Mouse (Mus musculus) hindbrain, embryonic 12.5 days (tissue): ENCODE measurements at regions not wholly inside any gene's neighbourhood (a gene's known extent, or its start where the extent isn't known, plus 50 kb on each side); places are given as distances from the start of the nearest gene placed in this dataset.

Experiments
- ATAC-seq: fragments of 200-750 bp; cut with Nextera tagmentation; 2 replicates; pipeline ENCODE4 v1.8.0; 2017; ENCODE audit warnings: moderate TSS enrichment; ENCODE audit not compliant: low FRiP score
- H3K27ac ChIP-seq: fragments of 300-500 bp; sonication (generic); 2 replicates; pipeline ENCODE4 v1.5.1; 2016; ENCODE audit warnings: mild to moderate bottlenecking
- H3K27me3 ChIP-seq: fragments of 300-500 bp; sonication (generic); 2 replicates; pipeline ENCODE4 v1.6.1; 2016; ENCODE audit warnings: mild to moderate bottlenecking
- H3K36me3 ChIP-seq: fragments of 300-500 bp; sonication (generic); 2 replicates; pipeline ENCODE4 v1.6.1; 2016; ENCODE audit warnings: mild to moderate bottlenecking
- H3K4me1 ChIP-seq: fragments of 300-500 bp; sonication (generic); 2 replicates; pipeline ENCODE4 v1.6.1; 2016
- H3K4me2 ChIP-seq: fragments of 300-500 bp; sonication (generic); replicated peaks from 2 replicates; pipeline ENCODE4 v1.6.1; 2016; ENCODE audit warnings: mild to moderate bottlenecking
- H3K4me3 ChIP-seq: fragments of 300-500 bp; sonication (generic); 2 replicates; pipeline ENCODE4 v1.5.1; 2016; ENCODE audit warnings: mild to moderate bottlenecking
- H3K9ac ChIP-seq: fragments of 300-500 bp; sonication (generic); 2 replicates; pipeline ENCODE4 v1.6.1; 2016; ENCODE audit warnings: mild to moderate bottlenecking, moderate library complexity
- H3K9me3 ChIP-seq: fragments of 300-500 bp; sonication (generic); replicated peaks from 2 replicates; pipeline ENCODE4 v1.6.1; 2016; ENCODE audit warnings: mild to moderate bottlenecking
- WGBS: fragments of 180-500 bp; shearing (Covaris S2); methylation state at CpG from one replicate; pipeline ENCODE4 v1.1.7; 2016; 5-methylcytosine and 5-hydroxymethylcytosine counted together

DNA sequence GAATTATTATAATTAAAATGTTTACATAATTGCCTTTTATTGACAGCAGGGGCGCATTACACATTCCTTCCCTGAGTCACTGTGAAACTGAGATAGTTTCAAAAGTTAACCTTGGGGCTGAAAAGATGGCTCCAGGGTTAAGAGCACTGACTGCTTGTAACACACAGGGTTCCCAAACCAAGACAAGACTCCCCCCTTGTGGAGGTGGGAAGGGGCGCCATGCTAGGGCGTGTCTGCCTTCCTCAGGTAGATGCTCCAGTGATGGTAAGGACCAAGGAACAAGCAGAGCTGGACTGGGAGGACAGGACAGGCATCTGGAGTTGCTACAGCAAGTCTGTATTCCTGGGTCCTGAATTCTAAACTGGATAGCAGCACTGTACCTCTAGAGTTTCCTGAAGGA is 351.9 kb downstream of the Tbc1d22a start:
- Histone ChIP-seq H3K9ac (no peak overlapping the region), H3K4me2 (no peak overlapping the region), H3K4me3 (no peak overlapping the region), H3K4me1 (0 out of 2 replicates have a peak, but pooled peaks cover 2% of the 10 kb centered on the region), H3K9me3 (no peaks in the 10 kb centered on the region), H3K36me3 (no peaks in the 10 kb centered on the region), H3K27me3 (no peaks in the 10 kb centered on the region), H3K27ac (no peak overlapping the region)
- 82% methylated on average over 3 of the region's 3 CpGs for WGBS
- no peak for ATAC-seq

GRCm38 (mm10) chr15:86574311-86574710 is 360.1 kb downstream of the Tbc1d22a start:
- Histone ChIP-seq H3K4me1 (0 out of 2 replicates have a peak, but pooled peaks cover 4% of the 10 kb centered on the region), H3K36me3 (no peaks in the 10 kb centered on the region), H3K9ac (no peak overlapping the region), H3K4me2 (no peak overlapping the region), H3K4me3 (no peak overlapping the region), H3K27ac (no peak overlapping the region), H3K9me3 (no peaks in the 10 kb centered on the region), H3K27me3 (no peaks in the 10 kb centered on the region)
- WGBS: 18% methylated on average over 5 of the region's 5 CpGs
- no peak for ATAC-seq

DNA sequence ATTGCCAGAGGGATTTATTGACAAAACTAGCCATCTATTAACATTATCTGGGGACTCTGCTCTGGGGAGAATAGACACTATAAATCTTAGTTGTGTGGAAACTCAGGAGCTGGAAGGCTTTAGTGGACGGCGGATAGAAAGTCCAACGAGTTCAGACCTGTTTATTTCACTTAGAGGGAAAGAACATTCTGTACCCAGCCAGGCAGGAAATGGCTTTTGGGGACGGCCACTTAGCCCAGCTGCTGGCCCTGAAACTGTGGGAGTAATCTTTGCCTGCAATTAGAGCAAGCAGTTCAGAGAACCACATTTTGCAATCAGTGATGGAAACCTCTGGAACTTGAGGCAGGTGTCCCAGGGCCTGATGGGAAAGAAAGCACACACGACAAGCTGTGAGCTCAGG is 362.4 kb downstream of the Tbc1d22a start:
- H3K4me3 ChIP-seq: no peak overlapping the region
- H3K36me3 ChIP-seq: no peaks in the 10 kb centered on the region
- H3K4me2 ChIP-seq: no peak overlapping the region
- no peak for ATAC-seq
- 0 out of 2 replicates have a peak, but pooled peaks cover 4% of the 10 kb centered on the region for H3K4me1 ChIP-seq
- no peak overlapping the region for H3K9ac ChIP-seq
- H3K27me3 ChIP-seq: no peaks in the 10 kb centered on the region
- no peak overlapping the region for H3K27ac ChIP-seq
- no peaks in the 10 kb centered on the region for H3K9me3 ChIP-seq
- WGBS: 74% methylated on average over 5 of the region's 5 CpGs

DNA sequence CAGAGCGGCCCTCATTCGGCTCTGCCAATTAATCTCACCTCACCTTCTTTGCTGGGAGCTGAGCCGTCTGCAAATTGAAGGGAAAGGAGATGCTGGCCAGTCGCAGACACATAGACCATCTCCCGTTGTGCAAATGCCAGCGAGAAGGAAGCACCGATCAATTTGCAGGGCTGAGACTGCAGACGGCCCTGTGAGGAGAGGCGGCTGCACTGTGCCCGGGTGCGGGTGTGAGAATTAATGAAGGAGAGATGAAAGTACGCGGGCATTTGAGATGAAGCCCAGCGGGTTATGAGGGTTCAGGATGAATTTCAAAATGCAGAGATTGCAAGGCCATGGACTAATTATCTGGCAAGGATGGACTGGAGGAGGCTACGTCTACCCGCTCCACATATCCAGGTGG is 364.4 kb downstream of the Tbc1d22a start:
- Histone ChIP-seq H3K9ac (no peak overlapping the region), H3K9me3 (no peaks in the 10 kb centered on the region), H3K36me3 (no peaks in the 10 kb centered on the region), H3K27me3 (no peaks in the 10 kb centered on the region), H3K4me3 (no peak overlapping the region), H3K4me1 (0 out of 2 replicates have a peak, but pooled peaks cover 4% of the 10 kb centered on the region), H3K27ac (no peak overlapping the region), H3K4me2 (no peak overlapping the region)
- ATAC-seq: no peak
- WGBS: 85% methylated on average over 16 of the region's 16 CpGs

GRCm38 (mm10) chr15:86582240-86583090 is 368.2 kb downstream of the Tbc1d22a start:
- WGBS: 81% methylated on average over 7 of the region's 7 CpGs

GRCm38 (mm10) chr15:86585716-86586115 is 371.5 kb downstream of the Tbc1d22a start:
- Histone ChIP-seq H3K27me3 (no peaks in the 10 kb centered on the region), H3K27ac (no peak overlapping the region), H3K4me2 (no peak overlapping the region), H3K9me3 (no peaks in the 10 kb centered on the region), H3K36me3 (no peaks in the 10 kb centered on the region), H3K4me1 (0 out of 2 replicates have a peak, but pooled peaks cover 7% of the 10 kb centered on the region), H3K4me3 (no peak overlapping the region), H3K9ac (no peak overlapping the region)
- WGBS: 88% methylated on average over 4 of the region's 4 CpGs
- no peak for ATAC-seq

More at GRCm38 (mm10) chr15:86582240-86583090, 368.2 kb downstream of the Tbc1d22a start:
- Histone ChIP-seq H3K4me1 (no peaks in the 10 kb centered on the region), H3K36me3 (no peaks in the 10 kb centered on the region), H3K9ac (no peak overlapping the region), H3K4me3 (no peak overlapping the region), H3K27me3 (no peaks in the 10 kb centered on the region), H3K4me2 (no peak overlapping the region), H3K27ac (no peak overlapping the region), H3K9me3 (no peaks in the 10 kb centered on the region)
- no peak for ATAC-seq

DNA sequence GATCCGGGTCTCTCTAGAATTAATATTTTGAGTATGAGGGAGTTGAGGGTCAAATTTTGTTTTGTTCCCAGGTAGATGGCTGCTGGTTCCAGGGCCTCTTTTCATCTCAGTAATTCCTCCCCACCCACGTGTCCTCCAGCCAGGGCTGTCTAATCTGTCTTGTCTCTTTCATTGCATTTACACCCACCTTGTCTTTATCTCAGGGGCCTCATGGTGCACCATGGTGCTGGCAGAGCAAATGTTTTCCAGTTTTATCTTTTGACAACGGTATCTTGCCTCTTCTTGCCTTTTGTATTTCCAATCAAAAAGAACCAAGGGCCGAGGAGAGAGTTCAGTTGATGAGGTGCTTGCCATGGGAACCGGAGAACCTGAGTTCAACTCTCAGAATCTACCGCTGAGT is 372.9 kb downstream of the Tbc1d22a start:
- WGBS: 80% methylated on average over 6 of the region's 6 CpGs

DNA sequence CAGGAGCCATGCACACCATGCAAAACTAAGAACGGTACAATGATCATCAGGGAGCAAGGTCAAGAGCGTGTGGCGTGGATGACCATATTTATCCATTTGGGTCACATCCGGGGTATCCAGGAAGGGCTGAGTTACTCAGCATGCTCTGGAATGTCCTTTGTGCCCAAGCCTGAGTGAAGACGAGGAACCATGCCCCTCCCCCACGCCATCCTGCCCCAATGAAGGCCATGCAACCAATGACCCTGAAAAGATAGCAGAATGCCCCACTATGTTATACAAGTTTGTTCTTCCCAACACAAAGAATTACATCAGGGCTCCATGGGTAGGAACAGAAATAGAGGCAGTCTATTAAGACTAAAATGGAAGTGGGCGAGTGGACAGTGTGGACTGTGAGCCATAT is 375.8 kb downstream of the Tbc1d22a start:
- H3K36me3 ChIP-seq: no peaks in the 10 kb centered on the region
- no peak overlapping the region for H3K9ac ChIP-seq
- H3K9me3 ChIP-seq: no peaks in the 10 kb centered on the region
- no peak overlapping the region for H3K4me2 ChIP-seq
- 0 out of 2 replicates have a peak, but pooled peaks cover 10% of the 10 kb centered on the region for H3K4me1 ChIP-seq
- H3K27me3 ChIP-seq: no peaks in the 10 kb centered on the region; the same call in 1 of the 2 replicates
- ATAC-seq: no peak
- H3K4me3 ChIP-seq: no peak overlapping the region
- no peak overlapping the region for H3K27ac ChIP-seq
- 59% methylated on average over 7 of the region's 7 CpGs for WGBS

More for the DNA sequence above, 372.9 kb downstream of the Tbc1d22a start:
- Histone ChIP-seq H3K36me3 (no peaks in the 10 kb centered on the region), H3K4me1 (0 out of 2 replicates have a peak, but pooled peaks cover 7% of the 10 kb centered on the region), H3K9ac (no peak overlapping the region), H3K27ac (no peak overlapping the region), H3K9me3 (no peaks in the 10 kb centered on the region), H3K4me3 (no peak overlapping the region), H3K27me3 (no peaks in the 10 kb centered on the region; the same call in 1 of the 2 replicates), H3K4me2 (no peak overlapping the region)
- no peak for ATAC-seq

GRCm38 (mm10) chr15:86590896-86591295 is 376.6 kb downstream of the Tbc1d22a start:
- Histone ChIP-seq H3K4me1 (0 out of 2 replicates have a peak, but pooled peaks cover 10% of the 10 kb centered on the region), H3K4me3 (no peak overlapping the region), H3K27me3 (no peaks in the 10 kb centered on the region; the same call in 1 of the 2 replicates), H3K4me2 (no peak overlapping the region), H3K27ac (no peak overlapping the region), H3K9me3 (no peaks in the 10 kb centered on the region), H3K36me3 (no peaks in the 10 kb centered on the region), H3K9ac (no peak overlapping the region)
- ATAC-seq: no peak
- WGBS: 76% methylated on average over 5 of the region's 5 CpGs

- no peak for ATAC-seq
- no peak overlapping the region for H3K9ac ChIP-seq
- H3K9me3 ChIP-seq: no peaks in the 10 kb centered on the region
- 0 out of 2 replicates have a peak, but pooled peaks cover 10% of the 10 kb centered on the region for H3K4me1 ChIP-seq
- H3K27ac ChIP-seq: no peak overlapping the region
- no peaks in the 10 kb centered on the region for H3K36me3 ChIP-seq
- no peaks in the 10 kb centered on the region; the same call in 1 of the 2 replicates for H3K27me3 ChIP-seq
- WGBS: 64% methylated on average over 6 of the region's 6 CpGs
- no peak overlapping the region for H3K4me2 ChIP-seq
- H3K4me3 ChIP-seq: no peak overlapping the region
Measured at GRCm38 (mm10) chr15:86593404-86593803, 379.1 kb downstream of the Tbc1d22a start.

DNA sequence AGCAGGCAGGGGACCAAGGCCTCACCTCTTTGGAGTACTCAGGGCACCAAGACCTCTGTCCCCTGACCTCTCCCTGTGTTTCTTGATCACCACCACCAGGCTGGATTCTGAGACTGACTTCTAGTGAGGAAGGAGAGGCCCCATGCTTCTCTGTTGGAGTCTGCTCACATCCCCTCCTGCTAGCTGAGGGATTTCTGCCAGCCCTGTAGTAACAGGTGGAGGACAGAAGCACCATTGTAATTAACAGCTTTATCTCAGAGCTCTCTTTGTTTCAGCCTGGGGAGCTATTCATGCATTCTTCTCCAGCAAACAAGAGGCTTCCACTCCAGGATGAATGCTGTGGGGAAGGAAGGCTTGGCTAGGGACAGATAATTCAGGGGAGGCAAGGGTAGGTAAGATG is 392.2 kb downstream of the Tbc1d22a start:
- no peak overlapping the region for H3K4me2 ChIP-seq
- 0 out of 2 replicates have a peak, but pooled peaks cover 2% of the 10 kb centered on the region for H3K27me3 ChIP-seq
- H3K4me1 ChIP-seq: peaks cover 6% of the 10 kb centered on the region
- H3K4me3 ChIP-seq: no peak overlapping the region
- no peak for ATAC-seq
- no peak overlapping the region for H3K27ac ChIP-seq
- H3K9me3 ChIP-seq: no peaks in the 10 kb centered on the region
- no peaks in the 10 kb centered on the region for H3K36me3 ChIP-seq
- H3K9ac ChIP-seq: no peak overlapping the region

- 0 out of 2 replicates have a peak, but pooled peaks cover 2% of the 10 kb centered on the region for H3K27me3 ChIP-seq
- no peaks in the 10 kb centered on the region for H3K36me3 ChIP-seq
- H3K4me1 ChIP-seq: peaks cover 6% of the 10 kb centered on the region
- no peak overlapping the region for H3K9ac ChIP-seq
- H3K9me3 ChIP-seq: no peaks in the 10 kb centered on the region
- no peak overlapping the region for H3K4me2 ChIP-seq
- H3K4me3 ChIP-seq: no peak overlapping the region
- ATAC-seq: no peak
- no peak overlapping the region for H3K27ac ChIP-seq
- WGBS: 87% methylated on average over 6 of the region's 6 CpGs
Measured at GRCm38 (mm10) chr15:86609692-86610091, 395.4 kb downstream of the Tbc1d22a start.
